Mouse (Mus musculus) liver (tissue): ENCODE results near the gene Hdac11.

ENCODE experiments used
- DNase-seq: peaks from one replicate; pipeline ENCODE4 v3.0.0-alpha.2; 2020; ENCODE audit warnings: mixed read lengths

Hdac11 gene

DNA sequence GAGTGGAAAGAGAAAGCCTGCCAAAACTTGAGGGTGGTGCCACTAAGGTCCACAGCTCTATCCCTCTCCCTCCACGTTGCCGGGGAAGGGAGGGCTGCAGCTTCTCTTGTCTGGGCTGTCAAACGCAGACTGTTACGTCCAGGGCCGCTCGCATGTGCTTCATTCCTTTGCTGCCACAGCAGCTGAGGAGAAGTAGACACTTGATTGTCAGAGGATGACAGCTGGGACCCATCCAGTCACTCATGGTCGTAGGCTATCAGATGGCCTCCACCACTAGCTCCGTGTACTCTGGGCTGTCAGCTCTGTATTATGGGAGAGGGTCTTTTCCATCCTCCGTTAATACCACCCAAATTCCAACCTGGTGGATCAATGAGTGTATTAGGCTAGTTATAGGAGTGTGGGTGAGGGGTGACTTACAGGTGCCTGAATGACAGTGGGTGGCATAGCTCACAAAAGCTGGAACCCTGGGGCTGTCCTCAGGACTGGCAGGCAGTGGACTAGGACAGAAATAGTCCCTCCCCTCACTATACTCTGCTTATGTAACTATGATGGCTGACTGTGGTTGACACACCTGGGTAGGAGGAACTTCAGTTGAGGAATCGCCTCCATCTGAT lies 19.0 kb upstream of the Hdac11 start:
- no peak for DNase-seq

DNA sequence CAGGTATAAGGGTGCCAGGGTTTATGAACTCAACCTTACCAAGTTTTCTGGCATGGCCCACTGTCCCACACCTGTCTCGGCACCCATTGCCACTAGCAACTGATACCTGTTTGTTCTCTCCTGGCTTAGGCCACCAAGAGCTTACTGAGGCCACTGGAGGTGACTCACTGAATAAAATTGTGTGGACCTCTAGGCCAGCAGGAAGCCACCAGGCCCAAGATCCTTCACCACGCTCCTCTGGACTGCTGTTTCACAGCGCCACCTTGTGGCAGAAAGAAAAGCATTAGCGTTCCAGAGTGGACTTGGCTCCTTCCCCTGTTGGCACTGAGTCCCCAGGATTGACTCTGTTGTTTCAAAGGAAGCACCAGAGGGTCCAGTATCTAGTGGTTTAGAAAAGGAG lies 16.6 kb upstream of the Hdac11 start:
- peak; percentile 87 for DNase-seq

DNA sequence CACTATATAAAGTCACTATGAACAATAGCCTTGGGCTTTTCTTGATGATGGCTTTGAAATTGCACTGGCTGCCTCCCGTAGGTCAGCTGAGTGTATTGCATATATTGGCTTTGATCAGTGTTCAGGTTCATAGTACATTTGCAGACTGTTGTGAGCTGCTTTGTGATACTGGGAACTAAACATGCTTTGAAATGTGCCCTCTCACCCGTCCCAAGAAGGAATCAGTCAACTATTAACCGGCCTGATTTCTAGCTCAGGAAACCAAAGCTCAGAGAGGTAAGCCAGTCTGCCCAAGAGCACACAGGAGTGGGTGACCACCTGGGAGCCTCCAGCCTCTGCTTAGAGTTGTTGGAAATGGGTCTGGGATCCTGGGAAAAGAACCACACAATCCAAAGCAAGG lies 11.4 kb upstream of the Hdac11 start:
- DNase-seq, result no peak

DNA sequence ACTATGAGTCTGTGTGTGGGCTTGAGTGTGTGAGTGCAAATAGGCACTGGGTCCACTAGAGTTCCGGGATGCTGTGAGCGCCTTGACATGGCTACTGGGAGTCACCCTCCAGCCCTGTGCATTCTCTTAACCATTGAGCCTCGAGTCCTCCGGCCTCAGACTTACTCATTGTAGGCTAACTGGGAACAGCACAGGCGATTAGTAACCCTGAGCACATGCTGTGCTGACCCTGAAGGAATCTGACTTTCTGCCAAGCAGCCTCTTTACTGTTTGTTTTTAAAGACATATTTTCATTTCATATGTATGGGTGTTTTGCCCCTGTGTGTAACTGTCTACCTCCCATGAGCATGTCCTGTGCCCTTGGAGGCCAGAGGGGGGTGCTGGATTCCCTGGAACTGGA lies 10.9 kb upstream of the Hdac11 start:
- no peak for DNase-seq

DNA sequence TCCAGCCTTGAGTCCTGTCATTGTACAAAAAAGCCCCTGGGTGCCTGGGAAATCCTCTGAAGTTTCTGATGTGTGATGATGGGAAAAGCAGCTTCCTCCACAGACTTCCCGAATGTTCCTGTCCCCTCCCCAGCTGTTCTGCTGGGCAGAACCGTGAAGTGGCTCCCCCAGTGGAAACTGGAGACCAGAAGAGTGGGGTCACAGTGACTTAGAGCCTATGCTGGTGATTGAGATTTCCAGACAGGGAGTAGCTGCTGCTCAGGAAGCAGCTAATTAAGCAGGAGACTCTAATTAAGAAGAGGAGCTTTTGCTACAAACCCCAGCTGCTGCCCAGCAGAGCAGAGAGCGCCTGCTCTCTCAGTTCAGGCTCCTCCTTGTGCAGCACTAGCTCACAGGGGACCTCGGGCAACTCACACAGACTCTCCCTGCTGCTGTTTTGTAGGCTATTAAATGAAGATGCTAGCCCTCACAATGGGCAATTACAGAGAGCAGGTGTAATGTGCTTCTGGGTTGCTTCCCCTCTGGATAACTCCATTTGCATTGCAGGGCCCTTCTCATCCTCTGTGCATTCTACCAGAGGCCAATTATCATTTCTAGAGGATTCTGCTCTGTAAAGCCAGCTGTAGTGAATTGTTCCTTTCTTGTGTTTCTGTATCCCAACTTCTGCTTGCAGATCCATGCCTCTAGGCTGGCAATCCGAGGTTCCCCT lies 9.9 kb upstream of the Hdac11 start:
- no peak for DNase-seq

DNA sequence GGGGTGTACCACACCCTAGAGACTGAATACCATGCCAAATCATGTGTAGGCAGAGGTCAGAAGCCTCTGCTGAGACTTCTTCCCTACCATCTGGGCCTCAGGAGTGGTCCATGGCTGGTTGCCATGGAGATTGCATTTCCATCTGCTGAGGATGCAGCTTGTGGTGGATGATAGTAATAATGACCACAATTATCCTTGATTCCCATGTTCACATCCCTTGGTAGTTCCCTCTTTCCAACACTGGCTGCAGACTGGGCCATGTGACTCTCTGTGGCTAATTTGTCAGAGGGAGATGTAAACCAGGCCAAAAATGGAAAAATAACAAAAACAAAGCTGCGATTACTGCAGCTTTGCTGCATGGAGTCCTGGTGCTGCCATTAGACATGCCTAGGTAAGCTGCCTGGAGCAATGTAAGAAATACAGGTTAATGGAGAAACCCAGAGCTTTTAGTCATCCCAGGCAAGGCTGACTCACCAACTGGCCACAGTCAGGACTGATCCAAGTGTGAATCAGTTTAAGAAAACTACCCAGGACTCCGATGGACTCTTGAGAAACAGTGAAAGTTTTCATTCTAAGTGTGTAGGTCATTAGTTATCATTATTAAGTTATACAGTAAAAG lies 9.2 kb upstream of the Hdac11 start:
- DNase-seq, result no peak

DNA sequence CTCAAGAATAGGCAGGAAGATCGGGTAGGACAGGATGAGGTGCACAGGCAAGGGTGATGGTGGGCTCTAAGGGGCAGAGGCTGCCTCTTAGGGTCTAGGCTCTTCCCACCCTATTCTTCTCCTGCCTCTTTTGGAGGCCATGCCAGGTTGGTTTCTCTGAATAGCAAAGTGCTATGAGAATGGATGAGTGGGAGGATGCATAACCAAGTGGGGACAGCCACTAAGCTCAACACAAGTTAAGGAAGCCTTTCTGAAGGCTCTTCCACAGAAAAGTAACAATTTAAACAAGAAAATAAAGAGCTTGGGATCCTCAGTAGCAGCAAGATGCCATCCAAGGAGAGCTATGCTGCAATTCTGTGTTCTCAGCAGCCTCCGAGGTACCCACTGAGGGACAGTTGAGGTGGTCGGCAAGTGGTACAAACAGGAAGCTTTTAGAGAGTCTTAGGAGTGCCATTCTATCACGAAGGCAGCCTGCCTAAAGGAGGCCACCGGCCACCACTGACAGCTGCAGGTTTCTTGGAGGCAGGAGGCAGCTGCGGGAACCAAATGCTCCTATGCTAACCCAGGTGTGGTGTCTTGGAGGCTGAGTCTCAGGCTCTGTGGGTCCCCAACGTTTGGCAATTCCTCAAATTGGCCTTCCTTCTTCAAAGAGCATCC lies 3.4 kb upstream of the Hdac11 start:
- DNase-seq, result no peak

DNA sequence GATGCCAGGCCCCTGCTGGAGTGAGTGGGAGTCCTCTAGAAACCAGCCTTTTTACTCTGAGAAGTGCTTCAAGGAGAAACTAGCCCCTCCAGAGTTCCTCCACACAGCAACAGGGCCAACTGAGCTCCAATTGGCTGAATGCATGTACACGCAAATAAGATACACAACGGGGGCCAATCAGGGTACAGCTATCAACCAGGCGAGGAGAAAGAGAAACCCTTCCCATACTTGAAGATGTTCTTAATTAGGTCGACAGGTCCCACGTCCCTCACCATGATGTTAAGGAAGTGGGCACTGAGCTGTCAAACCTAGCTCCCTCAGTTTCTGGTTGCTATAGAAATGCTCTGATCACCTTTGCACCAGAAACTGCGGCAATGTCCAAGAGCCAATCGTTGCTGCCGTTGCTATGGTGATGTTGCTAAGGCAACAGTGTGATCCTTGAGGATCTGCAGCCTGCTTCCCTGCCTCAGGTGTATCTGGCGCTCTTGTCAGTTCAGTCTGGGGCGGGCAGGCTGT lies 2.9 kb upstream of the Hdac11 start:
- DNase-seq, result peak; percentile 53

DNA sequence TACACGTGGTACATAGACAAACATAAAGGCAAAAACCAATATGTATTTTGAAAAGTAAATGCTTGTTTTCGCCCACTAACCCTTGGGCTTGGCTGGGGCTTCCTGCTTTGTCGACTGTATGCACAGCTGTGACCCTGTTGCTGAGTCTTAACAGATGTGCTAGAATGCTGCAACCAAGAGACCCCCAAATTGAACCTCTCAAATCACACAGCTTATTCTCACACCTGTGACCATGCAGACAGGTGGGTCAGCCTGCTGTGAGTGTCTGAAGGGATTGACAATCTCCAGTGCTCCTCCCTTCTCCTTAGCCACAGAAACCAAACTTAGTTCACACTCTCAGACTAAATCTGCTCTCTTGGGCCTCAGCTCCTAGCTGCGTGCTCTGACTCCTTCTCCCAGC lies 1.8 kb upstream of the Hdac11 start:
- no peak for DNase-seq

DNA sequence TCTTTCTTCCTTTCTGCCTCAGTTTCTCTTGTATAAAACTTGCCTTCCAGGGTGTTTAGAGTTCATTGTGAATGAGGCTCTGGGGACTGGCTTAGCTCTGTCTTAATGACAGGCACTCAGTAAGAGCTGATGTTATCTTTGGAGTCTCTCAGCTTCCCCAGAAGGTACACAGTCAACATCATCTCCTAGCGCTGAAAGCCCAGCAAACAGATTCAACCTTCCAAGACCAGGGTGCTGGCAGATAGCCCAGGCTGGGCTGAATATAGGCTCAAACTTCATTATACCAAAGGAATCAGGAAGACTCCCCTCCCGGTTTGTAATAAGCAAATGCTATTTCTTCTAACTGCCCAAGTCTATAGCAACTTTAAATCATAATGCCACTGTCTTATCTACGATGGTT lies 1.2 kb upstream of the Hdac11 start:
- no peak for DNase-seq

DNA sequence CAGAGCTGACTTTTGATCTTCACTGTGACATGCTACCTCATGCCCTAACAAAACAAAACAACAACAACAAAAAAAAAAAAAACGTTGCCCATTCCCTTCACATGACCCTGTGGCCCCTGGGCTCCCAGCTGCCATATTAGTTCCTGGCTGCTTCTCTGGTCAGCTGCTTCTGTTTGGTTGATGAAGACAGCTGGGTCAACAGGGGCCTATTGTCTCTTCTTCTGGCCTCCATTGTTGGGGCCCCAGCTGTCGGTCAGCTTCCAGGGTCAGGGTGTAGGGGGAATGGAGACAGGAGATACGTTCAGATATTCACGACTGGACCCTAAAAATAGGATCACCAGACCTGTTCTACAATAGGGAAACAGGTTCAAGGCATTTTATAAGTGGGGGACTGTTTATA lies 403 bp upstream of the Hdac11 start:
- no peak for DNase-seq

DNA sequence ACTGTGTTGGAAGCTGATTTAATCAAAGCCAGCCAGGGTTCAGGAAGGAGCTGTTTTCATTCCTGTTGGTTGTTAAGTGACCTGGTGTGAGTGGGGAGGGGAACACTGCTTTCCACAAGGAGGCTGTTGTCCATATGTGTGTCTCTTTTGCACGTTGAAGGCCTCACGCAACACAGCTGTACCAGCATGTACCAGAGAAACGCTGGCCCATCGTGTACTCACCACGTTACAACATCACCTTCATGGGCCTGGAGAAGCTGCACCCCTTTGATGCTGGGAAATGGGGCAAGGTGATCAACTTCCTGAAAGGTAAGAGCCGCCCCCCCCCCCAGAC lies 739 bp downstream of the Hdac11 start:
- DNase-seq, result no peak

DNA sequence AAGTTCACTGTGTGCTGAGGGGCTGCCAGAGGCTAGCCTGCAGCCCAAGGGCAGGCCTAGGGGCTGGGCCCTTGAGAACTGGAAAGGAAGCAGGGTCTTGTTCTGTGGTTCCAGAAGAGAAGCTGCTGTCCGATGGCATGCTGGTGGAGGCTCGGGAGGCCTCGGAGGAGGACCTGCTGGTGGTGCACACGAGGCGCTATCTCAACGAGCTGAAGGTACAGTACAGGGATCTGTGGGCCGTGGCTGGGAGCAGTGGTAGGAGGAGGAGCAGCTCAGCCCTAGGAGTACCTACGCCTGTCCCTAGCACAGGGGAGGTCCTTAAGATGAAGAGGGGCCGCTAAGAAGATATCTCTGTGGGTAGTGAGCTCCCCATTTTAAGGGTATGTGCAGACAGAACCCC lies 2.6 kb downstream of the Hdac11 start:
- peak; percentile 84 for DNase-seq

DNA sequence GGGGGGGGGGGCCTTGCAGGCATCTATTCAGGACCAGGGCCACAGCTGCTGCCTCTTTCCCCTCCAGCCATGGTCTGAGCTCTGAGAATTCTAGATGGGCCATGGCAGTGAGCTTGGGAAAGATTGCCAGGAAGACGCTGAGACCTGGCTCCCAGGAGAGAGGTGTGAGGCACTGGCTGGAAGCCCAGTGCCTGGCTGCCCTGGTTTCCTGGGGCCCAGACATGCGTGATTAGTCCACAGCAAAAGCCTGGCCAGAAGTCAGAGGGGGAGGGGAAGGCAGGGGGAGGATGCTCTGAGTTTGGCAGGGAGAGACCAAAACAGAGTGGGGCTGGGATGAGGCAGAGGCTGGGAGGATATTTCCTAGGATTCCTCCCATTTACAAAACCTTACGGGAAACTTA lies 3.9 kb downstream of the Hdac11 start:
- DNase-seq, result peak; percentile 40

DNA sequence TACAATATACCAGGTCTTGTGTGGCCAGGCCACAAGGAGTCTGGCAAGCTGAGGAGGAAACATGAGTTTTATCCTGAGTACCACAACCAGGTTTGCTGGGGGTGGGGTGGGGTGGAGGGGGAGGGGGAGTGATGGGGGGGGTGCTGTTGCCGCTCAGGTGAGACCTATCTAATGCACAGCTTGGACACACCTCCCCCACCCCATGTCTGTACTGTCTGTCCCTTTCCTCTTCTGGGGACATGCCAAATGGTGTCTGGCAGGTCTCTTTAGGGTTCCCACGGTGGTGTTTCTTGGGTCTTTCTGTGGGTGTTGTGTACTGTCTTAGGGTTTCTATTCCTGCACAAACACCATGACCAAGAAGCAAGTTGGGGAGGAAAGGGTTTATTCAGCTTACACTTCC lies 4.5 kb downstream of the Hdac11 start:
- DNase-seq, result no peak

DNA sequence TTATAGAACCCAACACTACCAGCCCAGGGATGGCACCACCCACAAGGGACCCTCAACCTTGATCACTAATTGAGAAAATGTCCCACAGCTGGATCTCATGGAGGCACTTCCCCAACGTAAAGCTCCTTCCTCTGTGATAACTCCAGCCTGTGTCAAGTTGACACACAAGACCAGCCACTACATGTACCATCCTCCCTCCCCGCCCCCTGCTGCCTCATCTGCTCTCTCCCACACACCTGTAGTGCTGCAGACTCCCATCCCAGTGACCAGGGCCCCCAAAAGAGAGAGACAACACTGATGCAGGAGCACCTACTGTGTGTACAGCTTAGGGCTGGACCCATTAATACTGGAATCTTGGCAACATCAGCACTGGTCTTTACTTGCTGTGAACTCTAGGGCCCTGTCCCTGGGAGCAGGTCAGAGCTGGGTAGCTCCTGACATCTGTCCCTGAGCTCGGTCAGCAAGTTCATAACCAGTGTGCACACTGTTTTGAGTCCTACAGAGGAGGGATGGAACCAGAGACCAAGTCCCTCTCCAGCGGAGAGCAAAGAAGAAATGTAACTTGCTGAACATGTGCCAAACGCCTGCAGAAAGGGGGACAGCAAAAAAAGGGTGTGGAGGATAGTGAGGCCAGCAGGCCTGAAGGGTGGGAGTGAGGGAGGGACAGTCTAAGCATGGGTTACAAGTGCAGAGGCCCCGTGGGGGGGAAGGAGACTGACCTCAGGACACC lies 5.2 kb downstream of the Hdac11 start:
- peak; percentile 58 for DNase-seq

DNA sequence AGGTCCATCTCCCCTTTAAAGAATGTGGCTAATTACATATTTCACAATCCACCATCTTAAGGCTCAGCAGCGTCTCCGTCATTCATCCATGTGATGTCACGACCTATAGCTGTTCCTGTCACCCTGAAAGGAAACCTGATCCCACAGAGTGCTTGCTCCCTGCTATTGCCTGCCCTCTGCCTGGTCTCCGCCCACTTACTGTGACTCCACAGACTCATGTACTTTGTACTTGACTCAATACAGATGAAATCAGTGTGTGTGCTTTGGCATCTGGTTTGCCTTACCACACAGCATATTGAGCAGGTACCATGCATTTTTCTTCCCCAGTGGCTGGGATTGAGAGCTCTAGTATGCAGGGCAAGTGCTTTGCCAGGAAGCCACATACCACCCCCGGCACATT lies 5.8 kb downstream of the Hdac11 start:
- peak; percentile 76 for DNase-seq

DNA sequence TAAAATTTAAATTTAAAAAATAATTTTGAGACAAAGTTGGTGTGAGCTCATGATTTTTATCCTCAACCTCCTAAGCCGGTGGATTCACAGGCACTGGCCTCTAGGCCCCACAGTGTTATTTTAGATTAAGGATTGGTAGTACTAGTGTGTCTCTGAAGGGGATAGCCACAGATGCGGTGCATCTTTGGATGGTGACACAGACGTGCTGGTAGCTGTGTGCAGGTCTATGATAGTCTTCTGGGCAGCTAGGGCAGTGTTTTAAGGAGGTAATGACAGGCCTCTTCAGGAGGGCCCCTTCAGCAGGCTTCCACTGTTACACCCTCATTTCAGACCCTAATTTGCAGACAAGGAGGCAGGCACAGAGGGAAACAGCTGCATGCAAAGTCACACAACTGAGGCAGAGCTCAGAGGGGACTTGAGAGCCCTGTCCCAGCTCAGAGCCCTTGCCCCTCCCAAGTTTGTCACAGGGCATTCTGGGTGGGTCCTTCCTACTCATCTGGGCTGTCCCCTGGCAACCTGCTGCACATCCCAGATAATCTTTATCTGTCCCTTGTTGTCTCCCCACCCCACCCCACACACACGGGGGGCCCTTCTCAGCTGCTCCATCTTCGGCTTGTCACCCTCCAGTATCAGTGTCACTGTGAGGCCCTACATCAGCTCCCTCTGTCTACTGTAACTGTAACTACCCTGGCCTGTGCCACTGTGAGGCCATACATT lies 6.9 kb downstream of the Hdac11 start:
- peak; percentile 94 for DNase-seq

DNA sequence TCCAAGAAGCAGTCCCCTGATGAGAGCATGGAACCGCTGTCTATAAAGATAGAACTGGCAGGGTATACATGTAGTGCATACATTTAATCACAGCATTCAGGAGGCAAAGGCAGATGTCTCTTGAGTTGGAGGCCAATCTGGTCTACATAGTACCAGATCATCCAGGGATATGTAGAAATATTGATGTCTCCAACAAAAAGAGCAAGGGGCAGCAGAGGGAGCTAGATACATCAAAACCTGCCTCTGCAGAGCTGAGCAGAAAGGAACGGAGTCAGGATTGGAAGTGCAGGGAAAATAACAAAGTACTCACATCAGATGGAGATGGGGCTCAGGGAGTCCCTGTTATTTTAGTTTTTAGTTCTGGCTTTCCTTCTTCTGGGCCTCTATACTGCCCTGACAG lies 8.1 kb downstream of the Hdac11 start:
- DNase-seq, result no peak

DNA sequence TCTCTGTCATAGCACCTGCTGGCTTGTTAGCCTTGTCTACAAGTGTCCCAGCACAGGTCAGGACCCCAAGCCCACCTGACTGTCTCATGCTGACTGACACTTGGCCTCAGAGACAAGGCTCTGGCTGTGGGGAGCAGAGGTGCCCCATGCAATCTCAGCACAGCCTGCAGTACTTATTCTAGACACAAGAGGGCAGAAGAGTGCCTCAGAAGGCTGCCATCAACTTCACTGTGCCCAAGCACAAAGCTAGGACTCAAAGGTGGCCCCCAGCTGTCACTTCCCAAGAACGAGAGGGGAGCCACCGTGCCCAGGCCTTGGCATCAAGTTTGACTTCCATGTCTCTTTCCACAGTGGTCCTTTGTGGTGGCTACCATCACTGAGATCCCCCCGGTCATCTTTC lies 8.7 kb downstream of the Hdac11 start:
- peak; percentile 85 for DNase-seq

DNA sequence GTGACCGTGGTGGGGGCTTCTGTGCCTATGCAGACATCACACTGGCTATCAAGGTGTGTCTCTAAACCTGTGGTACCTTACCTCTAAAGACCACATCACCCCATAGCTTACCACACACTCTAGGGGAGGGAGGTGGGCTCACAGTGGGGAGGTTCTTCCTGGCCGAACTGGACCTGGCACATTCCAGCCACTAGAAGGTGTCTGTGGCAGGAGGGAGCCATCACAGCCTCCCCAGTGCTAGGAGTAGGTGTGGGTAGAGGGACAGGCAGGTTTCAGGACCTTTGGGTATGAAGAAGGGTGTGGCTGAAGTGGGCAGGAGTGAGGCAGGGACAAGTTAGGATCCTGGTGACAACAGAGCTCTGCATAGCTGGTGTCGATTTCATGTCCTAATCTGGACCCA lies 11.4 kb downstream of the Hdac11 start:
- DNase-seq, result no peak

DNA sequence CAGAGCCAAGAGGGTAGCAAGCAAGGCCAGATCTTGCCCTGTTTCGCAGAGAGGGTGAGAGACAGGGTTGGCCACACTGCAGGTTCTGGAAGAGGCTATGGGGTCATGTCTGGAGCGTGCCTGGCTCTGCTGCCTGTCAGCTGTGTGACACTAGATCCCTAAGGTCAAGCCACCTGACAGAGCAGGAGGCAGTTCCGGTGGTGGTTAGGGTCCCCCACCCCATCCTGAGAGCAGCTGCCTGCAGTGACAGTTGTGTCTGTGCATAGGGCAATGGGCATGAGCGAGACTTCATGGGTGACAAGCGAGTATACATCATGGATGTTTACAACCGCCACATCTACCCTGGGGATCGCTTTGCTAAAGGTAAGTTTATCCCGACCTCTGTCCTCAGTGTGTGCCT lies 12.7 kb downstream of the Hdac11 start:
- DNase-seq, result no peak
